Mouse (Mus musculus): ENCODE results near the gene Jsrp1. TPM values are rescaled to one million over a fixed set of nuclear protein-coding genes. Genes with fewer than 3 reads are reported as not detected.
A peak's percentile ranks its signal among the peaks of the same experiment; 100 is the strongest.

The Jsrp1 gene
- polyA plus RNA-seq, 1 experiment = 1.2 TPM

DNA sequence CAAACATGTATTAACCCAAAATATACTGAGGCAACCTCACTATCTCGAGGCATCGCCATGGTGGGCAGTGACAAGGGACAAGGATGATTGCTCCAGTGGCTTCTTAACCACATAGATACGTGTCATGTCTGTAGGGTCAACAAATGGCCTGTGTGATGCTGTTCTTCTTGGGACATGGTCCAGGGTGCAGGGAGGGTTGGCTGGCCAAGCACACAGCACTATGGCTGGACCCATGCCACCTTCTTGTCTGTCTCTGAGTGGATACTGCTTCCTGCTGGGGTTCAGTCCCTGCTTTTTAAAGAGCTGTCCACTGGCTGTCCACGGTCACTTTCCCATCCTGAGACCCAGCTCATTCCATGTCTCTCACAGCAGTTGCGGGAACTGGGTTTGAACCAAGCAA, 36.2 kb downstream of the Jsrp1 start:
- Histone ChIP-seq H3K4me1 (ENCODE audit: control insufficient read depth, insufficient read depth, low read length) (peaks cover 4% of the 10 kb centered on the region; the same call in 1 of the 2 replicates), H3K36me3 (ENCODE audit: control insufficient read depth, insufficient read depth, low read length) (peaks cover 4% of the 10 kb centered on the region), H3K27me3 (ENCODE audit: control insufficient read depth, insufficient read depth, low read length) (no peaks in the 10 kb centered on the region), H3K4me3 (ENCODE audit: control insufficient read depth, low read depth, low read length) (no peak overlapping the region), H3K27ac (ENCODE audit: control insufficient read depth, insufficient read depth, low read depth, low read length) (no peak overlapping the region)
- TF ChIP-seq POLR2A (IDR thresholded peaks at IDR 0.05; ENCODE audit: control insufficient read depth, low read depth, low read length) (no peak), CTCF (IDR thresholded peaks at IDR 0.05; ENCODE audit: control insufficient read depth, insufficient read depth, insufficient replicate concordance, low read depth, low read length) (no peak)

DNA sequence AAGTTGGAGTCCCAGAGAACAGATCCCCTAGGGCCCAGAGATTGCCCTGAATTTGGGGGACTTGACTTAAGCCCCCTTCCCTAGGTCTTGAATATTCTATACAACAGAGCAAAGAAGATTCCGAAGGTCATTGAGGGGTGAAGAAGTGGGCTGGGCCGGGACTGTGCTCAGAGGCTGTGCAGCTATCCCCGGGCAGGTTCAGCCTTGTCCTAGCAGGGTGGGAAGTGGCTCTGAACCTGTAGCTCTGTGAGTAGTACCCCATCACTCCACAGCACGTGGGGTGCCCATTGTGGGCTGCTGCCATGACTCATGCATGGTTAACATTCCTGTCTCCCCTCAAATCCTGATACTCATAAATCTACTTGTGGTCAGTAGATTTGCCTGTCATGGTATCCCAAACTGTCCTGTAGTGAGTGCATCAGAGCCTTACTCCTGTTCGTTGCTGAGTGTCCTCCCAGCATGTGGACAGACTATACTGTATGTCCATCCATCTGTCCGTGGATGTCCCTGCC, 36.9 kb downstream of the Jsrp1 start:
- no peak overlapping the region for H3K27ac ChIP-seq (ENCODE audit: control insufficient read depth, insufficient read depth, low read depth, low read length)
- no peaks in the 10 kb centered on the region for H3K27me3 ChIP-seq (ENCODE audit: control insufficient read depth, insufficient read depth, low read length)
- no peak overlapping the region for H3K4me3 ChIP-seq (ENCODE audit: control insufficient read depth, low read depth, low read length)
- peaks cover 4% of the 10 kb centered on the region; the same call in 1 of the 2 replicates for H3K4me1 ChIP-seq (ENCODE audit: control insufficient read depth, insufficient read depth, low read length)
- no peak for TF ChIP-seq POLR2A (IDR thresholded peaks at IDR 0.05; ENCODE audit: control insufficient read depth, low read depth, low read length)
- TF ChIP-seq CTCF (IDR thresholded peaks at IDR 0.05; ENCODE audit: control insufficient read depth, insufficient read depth, insufficient replicate concordance, low read depth, low read length) = no peak
- peaks cover 5% of the 10 kb centered on the region for H3K36me3 ChIP-seq (ENCODE audit: control insufficient read depth, insufficient read depth, low read length)

DNA sequence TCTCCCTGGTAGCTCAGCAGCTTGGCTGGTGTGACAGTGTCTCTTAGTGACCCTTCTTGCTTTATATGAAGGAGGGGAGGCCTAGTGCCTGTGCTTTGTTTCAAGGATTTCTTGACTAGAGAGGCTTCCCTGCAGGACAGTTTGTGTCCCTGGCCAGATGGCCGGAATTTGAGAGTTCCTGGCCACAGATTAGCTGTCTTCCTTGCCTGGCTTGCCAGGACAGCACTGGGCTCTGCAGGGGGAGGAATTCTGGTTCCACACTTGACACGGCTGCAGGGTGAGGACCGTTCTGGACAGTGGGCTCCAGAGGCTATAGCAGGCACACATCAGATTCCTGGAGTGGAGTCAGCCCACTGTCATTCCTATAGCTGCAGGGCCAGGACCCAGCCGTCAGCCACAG, 37.6 kb downstream of the Jsrp1 start:
- no peaks in the 10 kb centered on the region for H3K27me3 ChIP-seq (ENCODE audit: control insufficient read depth, insufficient read depth, low read length)
- TF ChIP-seq CTCF (IDR thresholded peaks at IDR 0.05; ENCODE audit: control insufficient read depth, insufficient read depth, insufficient replicate concordance, low read depth, low read length) (no peak), POLR2A (IDR thresholded peaks at IDR 0.05; ENCODE audit: control insufficient read depth, low read depth, low read length) (no peak)
- H3K27ac ChIP-seq (ENCODE audit: control insufficient read depth, insufficient read depth, low read depth, low read length) = no peak overlapping the region
- H3K4me1 ChIP-seq (ENCODE audit: control insufficient read depth, insufficient read depth, low read length) = peaks cover 4% of the 10 kb centered on the region; the same call in 1 of the 2 replicates
- H3K36me3 ChIP-seq (ENCODE audit: control insufficient read depth, insufficient read depth, low read length) = peaks cover 7% of the 10 kb centered on the region
- no peak overlapping the region for H3K4me3 ChIP-seq (ENCODE audit: control insufficient read depth, low read depth, low read length)

DNA sequence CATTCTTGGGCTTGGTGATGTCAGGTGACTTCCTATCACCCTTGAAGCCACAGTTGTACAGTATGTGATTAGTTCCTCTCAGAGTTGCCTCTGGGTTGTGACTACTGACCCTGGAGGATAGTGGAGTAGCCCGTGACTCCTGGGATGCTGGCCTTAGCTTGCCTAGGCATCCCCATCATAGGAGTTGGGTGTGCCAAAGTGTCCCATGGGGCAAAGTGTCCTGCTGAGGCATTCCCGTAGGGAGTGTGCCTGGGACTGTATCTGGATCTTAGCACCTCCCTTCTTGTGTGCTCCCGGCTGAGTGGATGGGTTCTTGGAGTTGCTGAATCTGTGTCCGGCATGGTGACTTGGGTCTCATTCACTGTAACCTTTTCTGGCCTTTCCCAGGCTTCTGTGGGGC, 38.3 kb downstream of the Jsrp1 start:
- peaks cover 4% of the 10 kb centered on the region; the same call in 1 of the 2 replicates for H3K4me1 ChIP-seq (ENCODE audit: control insufficient read depth, insufficient read depth, low read length)
- peaks cover 7% of the 10 kb centered on the region for H3K36me3 ChIP-seq (ENCODE audit: control insufficient read depth, insufficient read depth, low read length)
- no peak overlapping the region for H3K4me3 ChIP-seq (ENCODE audit: control insufficient read depth, low read depth, low read length)
- no peaks in the 10 kb centered on the region for H3K27me3 ChIP-seq (ENCODE audit: control insufficient read depth, insufficient read depth, low read length)
- no peak for TF ChIP-seq CTCF (IDR thresholded peaks at IDR 0.05; ENCODE audit: control insufficient read depth, insufficient read depth, insufficient replicate concordance, low read depth, low read length)
- TF ChIP-seq POLR2A (IDR thresholded peaks at IDR 0.05; ENCODE audit: control insufficient read depth, low read depth, low read length) = no peak
- H3K27ac ChIP-seq (ENCODE audit: control insufficient read depth, insufficient read depth, low read depth, low read length) = no peak overlapping the region

DNA sequence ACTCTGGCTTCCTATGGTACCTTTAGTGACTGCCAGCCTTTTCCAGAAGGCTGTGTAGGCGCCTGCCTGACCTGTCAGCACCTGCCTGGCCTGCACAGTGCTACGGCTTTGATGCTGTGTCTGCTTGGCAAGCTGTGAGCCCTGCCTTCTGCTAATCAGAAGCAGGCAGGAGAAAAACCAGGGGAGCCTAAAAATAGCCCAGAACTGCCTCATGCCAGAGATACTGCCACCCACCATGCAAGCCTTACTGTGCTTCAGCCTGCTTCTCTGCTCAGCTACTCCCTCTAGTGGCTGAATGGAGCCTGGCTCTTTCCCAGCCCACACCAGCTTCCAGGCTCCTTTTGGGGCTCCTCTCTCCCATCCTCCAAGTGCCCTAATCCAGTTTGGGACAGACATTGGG, 38.7 kb downstream of the Jsrp1 start:
- Histone ChIP-seq H3K27ac (ENCODE audit: control insufficient read depth, insufficient read depth, low read depth, low read length) (no peak overlapping the region), H3K36me3 (ENCODE audit: control insufficient read depth, insufficient read depth, low read length) (peaks cover 8% of the 10 kb centered on the region), H3K27me3 (ENCODE audit: control insufficient read depth, insufficient read depth, low read length) (no peaks in the 10 kb centered on the region), H3K4me1 (ENCODE audit: control insufficient read depth, insufficient read depth, low read length) (peaks cover 4% of the 10 kb centered on the region; the same call in 1 of the 2 replicates), H3K4me3 (ENCODE audit: control insufficient read depth, low read depth, low read length) (no peak overlapping the region)
- TF ChIP-seq POLR2A (IDR thresholded peaks at IDR 0.05; ENCODE audit: control insufficient read depth, low read depth, low read length) (no peak), CTCF (IDR thresholded peaks at IDR 0.05; ENCODE audit: control insufficient read depth, insufficient read depth, insufficient replicate concordance, low read depth, low read length) (peak; percentile 69; the same call in 1 of the 2 replicates)

DNA sequence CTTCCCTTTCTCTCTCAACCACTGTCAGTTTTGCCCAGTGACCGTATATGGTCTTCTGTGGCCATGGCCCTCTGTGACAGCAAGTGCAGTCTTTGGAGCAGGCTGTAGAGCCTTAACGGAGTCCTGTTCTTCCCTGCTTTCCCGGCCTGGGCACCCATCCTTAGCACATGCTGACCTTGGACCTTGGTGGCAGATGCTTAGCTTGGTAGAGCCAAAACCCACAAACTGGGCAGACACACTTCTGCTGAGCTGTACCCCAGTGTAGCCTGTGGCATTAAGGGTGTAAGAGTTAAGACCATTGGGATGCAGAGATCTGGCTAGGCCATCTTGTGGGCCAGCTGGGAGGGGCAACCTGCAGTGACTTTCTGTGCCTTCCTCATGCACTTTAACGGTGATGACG, 39.5 kb downstream of the Jsrp1 start:
- Histone ChIP-seq H3K36me3 (ENCODE audit: control insufficient read depth, insufficient read depth, low read length) (peaks cover 9% of the 10 kb centered on the region), H3K4me1 (ENCODE audit: control insufficient read depth, insufficient read depth, low read length) (peaks cover 4% of the 10 kb centered on the region; the same call in 1 of the 2 replicates), H3K27me3 (ENCODE audit: control insufficient read depth, insufficient read depth, low read length) (no peaks in the 10 kb centered on the region), H3K4me3 (ENCODE audit: control insufficient read depth, low read depth, low read length) (no peak overlapping the region), H3K27ac (ENCODE audit: control insufficient read depth, insufficient read depth, low read depth, low read length) (no peak overlapping the region)
- TF ChIP-seq POLR2A (IDR thresholded peaks at IDR 0.05; ENCODE audit: control insufficient read depth, low read depth, low read length) (no peak), CTCF (IDR thresholded peaks at IDR 0.05; ENCODE audit: control insufficient read depth, insufficient read depth, insufficient replicate concordance, low read depth, low read length) (no peak)

DNA sequence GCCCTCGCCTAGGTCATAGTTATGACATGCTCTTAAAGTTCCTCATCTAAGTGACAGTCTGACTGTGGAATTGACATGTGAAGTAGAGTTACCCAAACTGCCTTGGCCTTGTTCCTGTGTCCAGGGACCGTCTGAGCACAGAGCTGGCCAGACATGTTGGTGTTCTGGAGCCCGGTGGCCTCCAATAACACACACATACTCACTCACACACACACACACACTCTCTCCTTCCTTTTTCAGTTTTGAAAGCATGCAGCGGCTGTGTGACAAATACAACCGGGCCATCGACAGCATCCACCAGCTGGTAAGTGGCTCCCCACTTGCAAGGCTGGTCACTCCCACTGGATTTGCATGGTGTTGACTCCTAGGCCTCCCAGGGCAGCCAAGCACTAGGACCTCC, 44.9 kb downstream of the Jsrp1 start:
- TF ChIP-seq POLR2A (IDR thresholded peaks at IDR 0.05; ENCODE audit: control insufficient read depth, low read depth, low read length) (no peak), CTCF (IDR thresholded peaks at IDR 0.05; ENCODE audit: control insufficient read depth, insufficient read depth, insufficient replicate concordance, low read depth, low read length) (no peak)
- H3K4me3 ChIP-seq (ENCODE audit: control insufficient read depth, low read depth, low read length) = no peak overlapping the region
- H3K36me3 ChIP-seq (ENCODE audit: control insufficient read depth, insufficient read depth, low read length) = peaks cover 9% of the 10 kb centered on the region
- H3K27me3 ChIP-seq (ENCODE audit: control insufficient read depth, insufficient read depth, low read length) = no peaks in the 10 kb centered on the region
- no peak overlapping the region for H3K27ac ChIP-seq (ENCODE audit: control insufficient read depth, insufficient read depth, low read depth, low read length)
- no peaks in the 10 kb centered on the region; the same call in 1 of the 2 replicates for H3K4me1 ChIP-seq (ENCODE audit: control insufficient read depth, insufficient read depth, low read length)
